Mouse (Mus musculus) natural killer cell, adult 2 months (primary cell): Measurements from ENCODE around the gene Lbx2.

Experiments
- DNase-seq, 2 experiments: peaks; one replicate each; pipeline ENCODE4 v3.0.0; 2022; ENCODE audit warnings: low spot score in 2 of 2

The Lbx2 gene

DNA sequence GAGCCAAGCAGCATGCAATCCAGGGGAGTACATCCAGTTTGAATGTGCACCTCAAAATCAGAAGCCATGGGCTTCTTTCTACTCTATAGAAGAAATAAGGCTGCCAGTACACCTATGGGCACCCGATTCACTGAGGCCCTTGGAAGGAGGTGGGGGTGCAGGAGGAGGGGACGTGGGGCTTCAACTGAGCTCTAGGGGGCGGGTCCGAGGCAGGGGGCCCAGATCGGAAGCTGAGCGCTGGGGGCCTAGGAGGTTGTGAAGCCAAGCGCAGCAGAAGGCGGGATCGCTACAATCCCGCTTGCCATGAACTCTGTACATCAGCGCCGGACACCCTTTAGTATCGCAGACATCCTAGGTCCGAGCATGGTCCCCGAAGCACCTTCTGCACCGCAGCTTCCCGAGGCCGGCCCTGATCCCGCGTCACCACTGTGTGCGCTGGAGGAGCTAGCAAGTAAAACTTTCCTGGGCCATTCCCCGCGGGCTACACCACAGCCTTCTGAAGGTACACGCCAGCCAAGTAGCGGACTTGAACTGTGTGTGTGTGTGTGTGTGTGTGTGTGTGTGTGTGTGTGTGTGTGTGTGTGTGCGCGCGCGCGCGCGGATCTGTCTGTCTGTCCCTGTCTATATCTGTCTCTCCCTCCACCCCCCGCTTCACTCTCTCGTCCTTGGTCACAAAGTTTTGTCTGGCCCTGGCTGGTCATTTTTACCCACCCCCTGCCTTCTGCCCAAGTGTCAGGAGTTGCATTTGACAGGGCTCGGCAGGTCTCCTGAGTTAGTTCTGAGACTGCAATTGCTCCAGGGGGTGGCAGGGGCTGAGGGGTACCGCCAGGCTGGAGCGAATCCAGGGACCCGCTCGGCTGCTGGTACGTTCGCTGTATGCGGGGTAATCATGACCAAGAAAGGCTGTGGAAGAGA lies at the start of gene Lbx2:
Gene Lbx2 (plus strand): TSS at position 247 of the 915 bp plus-strand sequence.
- no peak for DNase-seq

DNA sequence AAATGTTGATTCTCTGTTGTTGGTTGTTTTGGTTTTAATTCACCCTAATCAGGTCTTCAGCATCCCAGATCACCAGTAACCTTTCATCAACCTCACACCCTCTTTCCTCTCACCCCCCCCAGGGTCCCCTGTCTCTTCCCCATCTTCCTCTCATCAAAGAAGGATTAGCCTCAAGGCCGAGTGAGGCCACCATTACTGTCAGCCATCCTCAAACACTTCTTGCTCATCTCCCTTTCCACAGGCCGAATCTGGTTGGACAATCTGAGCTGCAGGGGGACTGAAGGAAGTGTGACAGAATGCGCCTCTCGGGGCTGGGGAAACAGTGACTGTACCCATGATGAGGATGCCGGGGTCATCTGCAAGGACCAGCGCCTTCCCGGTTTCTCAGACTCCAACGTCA lies 49.0 kb upstream of the Lbx2 start:
- DNase-seq: no peak

DNA sequence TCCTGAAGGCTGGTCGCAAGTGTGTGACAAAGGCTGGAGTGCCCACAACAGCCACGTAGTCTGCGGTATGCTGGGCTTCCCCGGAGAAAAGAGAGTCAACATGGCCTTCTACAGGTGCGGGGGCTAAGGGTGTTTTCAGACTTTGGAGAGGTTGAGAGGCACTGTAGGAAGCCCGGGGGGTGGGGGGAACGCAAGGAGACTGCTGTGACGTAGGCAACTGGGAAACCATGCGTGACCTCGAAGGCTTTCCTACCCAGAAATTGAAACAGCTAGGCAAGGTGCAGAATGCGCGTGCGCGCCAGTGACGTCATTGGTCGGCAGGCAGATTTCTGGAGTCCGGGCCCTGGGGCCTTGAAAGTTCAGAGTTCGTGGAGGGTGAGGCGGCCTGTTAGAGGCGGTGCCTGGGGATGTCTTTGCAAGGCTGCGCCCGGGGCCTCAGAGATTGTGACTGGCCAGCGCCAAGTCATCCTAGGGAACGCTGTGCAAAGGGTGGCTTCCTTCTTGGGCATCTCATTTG lies 47.6 kb upstream of the Lbx2 start:
- peak; percentile 94 to 95 for DNase-seq

DNA sequence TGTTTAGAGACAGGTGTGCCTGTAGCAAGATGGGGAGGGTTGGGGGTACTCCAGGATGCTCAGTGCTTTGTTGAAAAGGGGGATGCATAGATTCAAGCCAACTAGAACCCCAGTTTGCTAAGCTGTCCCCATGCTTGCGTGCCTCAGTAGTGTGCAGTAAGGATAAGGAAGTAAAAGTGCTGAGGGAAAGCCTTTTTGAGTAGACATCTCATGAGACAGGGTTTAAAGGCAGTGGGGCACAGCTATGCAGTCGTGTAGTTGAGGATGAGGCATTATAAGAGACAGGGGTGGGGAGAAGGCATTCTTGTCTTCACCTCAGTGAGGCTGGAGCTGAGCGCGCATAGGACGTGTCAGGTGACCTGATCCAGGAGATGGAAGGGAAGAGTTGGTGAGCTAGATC lies 45.6 kb upstream of the Lbx2 start:
- no peak for DNase-seq

DNA sequence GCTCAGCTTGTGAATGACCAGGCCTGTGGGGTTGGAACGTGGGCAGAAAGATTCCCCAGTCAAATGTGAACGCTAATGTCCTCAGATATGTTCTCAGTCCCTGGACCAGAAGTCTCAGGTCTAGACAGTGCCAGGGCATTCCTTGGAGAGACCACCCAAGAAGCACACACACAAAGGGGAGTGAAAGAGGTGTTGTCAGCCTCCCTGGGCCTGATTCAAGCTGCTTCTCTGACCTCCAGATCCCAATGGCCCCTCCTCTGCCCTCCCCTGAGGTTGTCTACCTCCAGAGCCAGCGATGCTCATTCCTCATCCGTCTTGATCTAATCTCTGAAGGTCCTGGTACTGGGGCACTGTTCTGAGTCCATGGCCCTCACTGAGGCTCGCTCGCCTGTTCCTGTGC lies 42.6 kb upstream of the Lbx2 start:
- DNase-seq: no peak

DNA sequence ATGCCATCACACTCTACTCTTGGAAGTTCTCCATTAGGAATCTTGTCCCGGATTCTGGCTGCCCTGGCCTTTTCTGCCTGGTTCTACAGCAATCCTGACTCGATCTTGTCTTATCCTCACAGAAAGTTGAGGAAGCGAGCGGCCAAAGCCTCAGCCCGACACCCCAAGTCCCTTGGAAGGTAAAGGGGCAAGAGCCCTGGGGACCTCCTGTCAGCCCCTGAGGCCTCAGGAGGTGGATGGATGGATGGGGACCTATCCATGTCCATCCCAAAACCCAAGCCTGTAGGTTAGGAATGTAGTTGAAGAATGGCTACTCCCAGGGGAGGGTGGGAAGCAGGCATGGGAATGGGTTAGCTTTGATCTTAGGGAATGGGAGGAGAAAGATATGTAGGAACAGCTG lies 42.2 kb upstream of the Lbx2 start:
- DNase-seq: no peak

DNA sequence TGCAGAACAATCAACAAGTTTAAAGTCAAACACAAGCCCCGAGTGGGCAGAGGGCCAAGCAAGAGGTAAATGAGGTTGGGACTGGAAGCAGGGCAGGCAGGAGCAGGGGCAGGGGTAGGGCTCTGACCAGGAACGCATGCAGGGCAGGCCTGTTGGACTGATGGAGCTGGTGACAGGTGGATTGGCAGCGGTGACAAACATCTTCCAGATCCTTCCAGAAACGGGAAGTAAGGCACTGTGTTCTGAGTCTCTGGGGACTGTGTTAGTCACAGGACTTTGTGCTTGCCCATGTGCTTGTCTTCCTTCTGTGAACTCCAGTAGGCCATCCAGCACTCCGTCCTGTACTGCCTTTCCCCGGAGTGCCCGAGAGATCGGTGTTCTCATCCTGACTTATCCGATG lies 41.4 kb upstream of the Lbx2 start:
- DNase-seq: peak in 1 of 2 experiments; percentile 51

DNA sequence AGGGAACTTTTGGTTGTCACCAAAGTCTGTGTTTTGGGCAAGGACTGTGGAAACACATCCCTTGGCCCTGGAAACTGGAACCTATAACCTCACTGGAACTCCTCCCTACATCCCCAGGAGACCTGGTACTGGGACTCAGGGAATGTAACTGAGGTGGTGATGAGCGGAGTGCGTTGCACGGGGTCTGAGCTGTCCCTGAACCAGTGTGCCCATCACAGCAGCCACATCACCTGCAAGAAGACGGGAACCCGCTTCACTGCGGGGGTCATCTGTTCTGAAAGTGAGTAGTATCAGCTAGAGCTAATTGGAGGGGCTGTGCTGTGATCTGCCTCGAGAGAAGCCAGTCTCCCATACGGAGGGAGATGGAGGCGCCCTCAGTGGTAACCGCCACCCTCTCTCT lies 36.8 kb upstream of the Lbx2 start:
- DNase-seq: no peak

DNA sequence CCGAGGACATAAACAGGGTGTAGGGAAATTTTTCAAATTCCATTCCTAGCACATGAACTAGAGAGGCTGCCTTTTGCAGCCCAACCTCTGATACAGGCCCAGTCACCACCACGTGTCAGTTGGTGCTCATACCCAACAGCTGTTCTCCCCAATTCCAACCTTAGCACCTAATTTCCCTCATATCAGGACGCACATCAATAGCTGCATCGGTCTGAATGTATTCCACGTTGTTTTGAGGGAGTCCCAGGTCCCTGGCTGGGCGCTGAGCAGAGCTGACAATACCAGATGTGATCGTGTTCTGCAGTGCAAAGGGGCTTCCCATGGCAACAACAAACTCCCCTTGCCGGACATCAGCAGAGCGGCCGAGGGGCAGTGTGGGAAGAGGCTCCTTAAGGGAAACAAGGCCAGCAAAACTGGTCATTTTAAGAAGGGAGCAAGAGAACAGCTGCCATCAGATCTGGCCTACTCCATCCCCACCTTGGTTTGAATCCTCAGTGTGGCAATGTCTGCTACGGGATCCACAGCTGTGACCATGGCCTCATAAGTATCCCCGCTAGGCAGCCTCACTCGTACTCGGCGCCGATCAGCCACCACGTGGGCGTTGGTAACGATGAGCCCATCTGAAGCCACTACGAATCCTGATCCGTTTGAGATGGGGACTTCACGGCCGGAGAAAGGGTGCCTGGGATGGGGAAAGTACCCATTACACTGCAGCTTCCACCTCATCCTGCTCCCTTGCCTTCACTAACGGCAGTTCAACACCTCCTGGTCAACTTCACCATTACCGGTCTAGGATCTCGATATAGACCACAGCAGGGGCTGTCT lies 32.8 kb upstream of the Lbx2 start:
- DNase-seq: peak in 1 of 2 experiments; percentile 28

DNA sequence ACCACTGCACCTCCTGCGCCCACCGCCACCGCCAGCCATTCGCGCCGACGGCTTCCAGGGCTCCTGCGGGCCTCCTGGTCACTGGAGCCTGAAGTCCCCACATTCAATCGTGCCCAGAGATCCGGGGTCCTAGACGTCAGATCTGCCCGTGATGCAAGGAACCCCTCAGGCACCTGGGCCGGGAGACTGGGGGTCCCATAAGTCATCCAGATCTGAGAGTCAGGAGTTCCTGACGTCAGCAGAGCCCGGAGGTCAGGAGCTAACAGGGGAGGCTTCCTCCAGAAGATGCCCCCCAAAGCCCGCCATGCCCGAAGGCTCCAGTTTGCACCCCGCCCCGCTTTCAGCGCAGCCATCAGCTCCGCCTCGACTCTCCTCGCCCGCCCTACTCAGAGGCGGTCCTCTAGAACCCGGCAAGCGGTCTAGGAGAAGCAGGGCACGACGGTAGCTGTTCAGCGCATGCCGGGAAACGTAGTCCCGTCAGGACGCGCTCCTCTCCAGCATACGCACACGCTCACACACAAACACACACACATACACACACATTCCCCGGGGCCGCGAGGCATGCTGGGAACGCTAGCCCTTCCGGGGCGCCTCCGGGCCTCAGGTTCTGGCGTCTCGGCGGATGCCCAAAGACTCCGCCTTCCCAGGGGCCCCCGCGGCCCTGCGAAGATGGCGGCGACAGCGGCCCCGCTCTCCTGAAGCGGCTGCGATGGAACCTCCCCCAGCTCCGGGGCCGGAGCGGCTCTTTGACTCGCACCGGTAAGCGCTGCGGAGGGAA lies 31.9 kb upstream of the Lbx2 start, which contains the start of gene Aup1:
Gene Aup1 (plus strand): TSS at position 448 of the 778 bp plus-strand sequence.
- peak; percentile 93 to 96 for DNase-seq

DNA sequence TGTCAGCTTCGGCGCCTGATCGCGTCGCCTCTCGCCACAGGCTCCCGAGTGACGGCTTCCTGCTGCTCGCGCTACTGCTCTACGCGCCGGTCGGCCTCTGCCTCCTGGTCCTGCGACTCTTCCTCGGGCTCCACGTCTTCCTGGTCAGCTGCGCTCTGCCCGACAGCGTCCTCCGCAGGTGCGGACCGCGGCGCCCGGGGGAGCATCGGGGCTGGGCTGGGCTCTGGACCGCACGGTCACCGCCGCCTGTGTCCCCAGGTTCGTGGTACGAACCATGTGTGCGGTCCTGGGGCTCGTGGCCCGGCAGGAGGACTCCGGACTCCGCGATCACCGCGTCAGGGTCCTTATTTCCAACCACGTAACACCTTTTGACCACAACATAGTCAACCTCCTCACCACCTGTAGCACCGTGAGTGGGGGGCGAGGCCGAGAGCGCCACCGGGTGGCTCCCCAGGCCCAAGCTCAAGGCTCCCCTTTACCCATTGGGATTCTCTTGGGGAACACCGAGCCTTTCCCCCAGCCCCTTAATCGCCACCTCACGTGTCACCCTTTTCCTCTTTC lies 31.2 kb upstream of the Lbx2 start, which contains the start of gene Htra2:
Gene Htra2 (minus strand): TSS at position 403 of the 561 bp plus-strand sequence.
- no peak for DNase-seq

DNA sequence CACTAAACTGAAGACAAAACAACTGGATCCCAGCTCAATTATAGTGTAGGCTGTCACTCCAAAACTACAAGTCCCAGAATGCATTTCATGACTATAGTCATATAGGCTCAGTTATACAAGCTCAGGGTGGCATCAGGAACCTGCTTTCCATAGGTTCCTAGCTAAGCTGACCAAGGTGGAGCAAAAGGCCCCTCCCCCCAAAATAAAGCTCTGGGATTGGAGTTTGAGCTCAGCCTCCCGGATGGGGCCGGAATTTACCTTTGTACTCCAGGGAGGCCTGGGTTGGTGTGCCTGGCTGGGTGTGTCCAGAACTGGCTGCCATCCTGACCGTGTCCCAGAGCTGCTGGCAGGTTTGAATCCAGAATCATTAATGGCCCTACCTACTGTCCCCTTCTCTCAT lies 28.4 kb upstream of the Lbx2 start, which contains the start of gene Dqx1:
Gene Dqx1 (plus strand): TSS at position 55 of the 400 bp plus-strand sequence.
- no peak for DNase-seq

DNA sequence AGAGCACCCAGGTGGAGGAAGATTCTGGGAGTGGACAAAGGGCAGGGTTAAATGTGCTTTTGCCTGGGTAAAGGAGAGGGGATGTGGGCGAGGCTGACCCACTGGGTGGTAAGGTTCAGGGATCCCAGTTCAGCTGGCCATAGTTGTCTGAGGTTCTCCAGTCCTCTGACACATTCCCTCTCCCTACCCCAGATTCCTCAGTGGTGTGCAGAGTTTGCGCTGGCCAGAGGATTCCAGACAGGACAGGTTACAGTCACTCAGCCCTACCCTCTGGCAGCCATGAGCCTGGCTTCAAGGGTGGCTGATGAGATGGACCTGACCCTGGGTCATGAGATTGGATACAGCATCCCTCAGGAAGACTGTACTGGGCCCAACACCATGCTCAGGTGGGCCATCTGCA lies 27.4 kb upstream of the Lbx2 start:
- DNase-seq: no peak

DNA sequence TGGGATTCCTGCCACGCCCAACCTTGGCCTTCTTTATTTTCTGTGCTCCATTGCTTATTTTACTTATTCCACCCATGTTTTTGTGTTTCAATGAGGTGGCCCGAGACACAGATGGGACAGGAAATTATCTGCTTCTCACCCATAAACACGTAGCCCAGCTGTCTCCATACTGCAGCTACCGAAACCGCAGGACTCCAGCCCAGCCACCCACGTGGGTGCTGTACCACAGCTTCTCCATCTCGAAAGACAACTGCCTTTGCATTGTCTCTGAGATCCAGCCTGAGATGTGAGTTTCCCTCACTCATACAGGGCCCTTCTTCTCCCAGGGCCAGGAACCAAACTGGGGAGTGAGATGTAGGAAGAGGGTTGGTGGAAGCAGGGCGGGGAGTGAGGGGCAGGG lies 20.2 kb upstream of the Lbx2 start:
- DNase-seq: peak in 1 of 2 experiments; percentile 26

DNA sequence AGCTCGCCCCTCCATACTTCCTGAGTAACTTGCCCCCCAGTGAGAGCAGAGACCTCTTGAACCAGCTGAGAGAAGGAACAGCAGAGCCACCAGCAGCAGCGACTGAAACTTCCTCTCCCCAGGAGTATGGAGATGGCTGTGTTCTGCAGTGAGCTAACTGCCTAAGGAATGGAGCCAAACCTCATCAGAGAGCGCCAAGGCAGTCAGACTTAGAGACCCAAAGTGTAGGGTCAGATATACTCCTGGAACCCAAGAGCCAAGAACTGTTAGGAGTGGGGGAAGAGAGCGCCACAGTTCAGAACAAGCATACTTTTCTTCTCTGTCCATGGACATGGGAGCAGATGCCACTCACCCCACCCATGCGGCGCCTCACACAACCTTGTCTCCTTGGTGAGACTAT lies 19.7 kb upstream of the Lbx2 start:
- DNase-seq: no peak

DNA sequence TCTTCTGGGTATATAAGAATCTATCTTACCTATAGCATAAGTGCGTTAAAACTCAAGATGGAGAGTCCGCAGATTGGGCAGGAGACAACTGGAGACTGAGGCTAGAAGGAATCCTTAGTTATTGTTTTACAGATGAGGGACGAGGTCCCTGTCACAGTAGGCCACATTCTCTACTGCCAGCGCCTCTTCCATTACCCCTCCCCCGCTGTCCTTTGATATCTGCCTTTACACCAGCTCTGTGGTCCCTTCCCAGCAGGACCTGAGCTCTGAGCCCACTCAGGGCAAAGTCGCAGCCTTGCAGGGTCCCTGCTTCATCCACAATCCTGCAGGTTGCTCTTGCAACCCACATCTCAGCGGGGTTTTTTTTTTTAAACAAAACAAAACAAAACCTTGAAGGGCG lies 17.9 kb upstream of the Lbx2 start:
- no peak for DNase-seq

DNA sequence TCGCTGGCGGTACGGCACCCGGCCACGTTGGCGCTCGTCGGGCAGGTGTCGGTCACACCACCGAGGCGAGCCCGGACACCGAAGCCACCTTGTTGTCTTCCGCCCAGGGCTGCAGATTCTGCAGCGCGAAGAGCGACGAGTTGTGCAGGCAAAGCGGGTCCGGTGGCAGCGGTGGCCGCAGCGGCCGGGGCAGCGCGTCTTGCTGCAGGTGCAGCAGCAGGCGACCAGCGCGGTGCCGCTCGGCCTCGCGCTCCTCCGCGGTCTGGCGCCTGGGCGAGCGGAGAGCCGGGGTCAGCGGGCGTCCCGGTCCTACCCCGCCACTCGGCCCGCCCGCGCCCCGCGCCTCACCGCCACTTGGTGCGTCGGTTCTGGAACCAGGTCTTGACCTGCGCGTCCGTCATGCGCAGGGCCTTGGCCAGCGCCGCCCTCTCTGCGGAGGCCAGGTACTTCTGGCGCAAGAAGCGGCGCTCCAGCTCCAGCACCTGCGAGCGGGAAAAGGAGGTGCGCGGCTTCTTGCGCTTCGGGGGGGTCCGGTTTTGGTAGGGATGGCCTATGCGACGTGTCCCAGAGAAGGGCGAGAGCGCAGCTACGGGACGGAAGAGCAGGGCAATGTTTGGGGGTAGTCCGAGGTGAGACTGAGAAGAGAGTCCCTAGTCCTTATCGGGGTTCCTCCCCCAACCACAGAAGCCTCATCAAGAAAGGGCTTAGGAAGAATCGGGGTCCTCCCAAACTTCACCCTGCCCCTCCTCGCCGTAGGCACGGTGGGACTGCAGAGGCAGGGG lies 17.3 kb upstream of the Lbx2 start:
- DNase-seq: no peak

DNA sequence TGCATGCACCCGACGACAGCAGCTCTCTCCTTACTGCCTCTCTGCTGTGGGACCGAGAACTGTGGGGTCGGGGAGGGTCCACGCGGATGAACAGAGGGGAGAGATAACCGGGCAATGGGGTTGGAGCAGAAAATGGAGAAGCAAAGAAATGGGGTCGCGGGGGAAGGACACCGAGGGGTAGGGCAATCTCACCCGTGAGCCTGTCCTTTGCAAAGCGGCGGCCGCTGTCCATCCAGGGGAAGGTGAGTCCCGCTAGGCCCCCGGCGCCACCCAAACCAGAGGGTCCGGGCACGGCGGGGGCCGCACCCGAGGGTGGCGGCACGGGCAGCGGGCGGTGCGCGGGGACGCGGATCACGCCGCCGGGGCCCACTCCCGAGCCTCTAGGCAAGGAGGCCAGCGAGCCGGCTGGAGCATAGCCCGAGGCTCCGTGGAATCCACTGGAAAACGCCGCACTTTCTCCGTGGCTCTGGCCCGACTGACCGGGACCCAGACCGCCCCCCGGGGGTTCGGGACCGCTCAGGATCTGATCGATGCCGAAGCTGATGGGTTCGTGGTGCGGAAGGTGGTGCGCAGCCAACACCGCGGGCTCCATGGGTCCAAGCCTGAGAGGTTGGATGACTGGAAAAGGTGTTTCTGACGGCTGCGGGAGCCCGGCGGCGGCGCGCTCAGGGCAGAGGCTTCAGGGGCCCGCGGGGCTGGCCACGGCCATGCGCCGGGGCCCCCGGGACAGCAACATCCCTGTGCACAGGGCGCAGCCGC lies 16.5 kb upstream of the Lbx2 start:
- DNase-seq: no peak

DNA sequence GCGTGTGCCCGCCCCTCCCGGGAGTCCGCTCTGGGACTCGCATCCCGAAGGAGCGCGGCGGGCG lies 16.1 kb upstream of the Lbx2 start, which contains the start of gene Tlx2:
Gene Tlx2 (minus strand): TSS at position 47 of the 64 bp plus-strand sequence.
- no peak for DNase-seq
